14 mouse cellular contexts compared by ENCODE assay signal in genomic region chr10:59541466-59541865, GRCm38 (mm10).
"Had no signal": no experiment of that assay in that cellular context is flagged by ENCODE, and none has a peak within 500 bp of the region (broad histone marks: within the 10 kb centered on the region; RNA-seq: fewer than 3 reads in every experiment).

No protein-coding gene starts in this region.

- H3K4me3 ChIP-seq: limb, embryonic 12.5 days; midbrain, embryonic 10.5 days; myocyte; neural tube, embryonic 15.5 days had no signal

- DNase-seq: kidney, postnatal 36 days; layer of hippocampus, adult 9-11 months; layer of hippocampus, postnatal 36 days; liver; lung, adult 18-20 months; midbrain, embryonic 14.5 days; thymus, adult 18-20 months; thymus, postnatal 14 days had no signal

- H3K36me3 ChIP-seq: midbrain, embryonic 10.5 days had no signal

- H3K27me3 ChIP-seq: neural tube, embryonic 15.5 days had no signal

- H3K4me2 ChIP-seq: limb, embryonic 12.5 days; neural tube, embryonic 15.5 days had no signal

- H3K27ac ChIP-seq: kidney, postnatal 0 days; limb, embryonic 12.5 days; liver, embryonic 14.5 days; midbrain, embryonic 10.5 days; neural tube, embryonic 15.5 days had no signal

- H3K9ac ChIP-seq: limb, embryonic 12.5 days; liver, embryonic 14.5 days; neural tube, embryonic 15.5 days had no signal
